Mouse (Mus musculus) right cerebral cortex, postnatal 10 days (tissue): ENCODE data around the gene Plcd4.
A peak's percentile ranks its signal among the peaks of the same experiment; 100 is the strongest.

Experiments
- DNase-seq, 2 experiments: peaks; one replicate each; pipeline ENCODE4 v3.0.0; 2021; ENCODE audit warnings: low spot score in 2 of 2

Plcd4 gene

GRCm38 (mm10) chr1:74600501-74601266 lies 58.0 kb downstream of the Plcd4 start:
- no peak for DNase-seq

GRCm38 (mm10) chr1:74601267-74601962 lies 58.7 kb downstream of the Plcd4 start, which contains the start of the genes Rnf25 and Stk36:
Rnf25 (minus strand) TSS chr1:74601397.
Stk36 (plus strand) TSS chr1:74601445.
- peak; percentile 91 to 93 for DNase-seq
